Mouse (Mus musculus): ENCODE measurements around the gene Fnip1.
A peak's percentile ranks its signal among the peaks of the same experiment; 100 is the strongest.

DNA sequence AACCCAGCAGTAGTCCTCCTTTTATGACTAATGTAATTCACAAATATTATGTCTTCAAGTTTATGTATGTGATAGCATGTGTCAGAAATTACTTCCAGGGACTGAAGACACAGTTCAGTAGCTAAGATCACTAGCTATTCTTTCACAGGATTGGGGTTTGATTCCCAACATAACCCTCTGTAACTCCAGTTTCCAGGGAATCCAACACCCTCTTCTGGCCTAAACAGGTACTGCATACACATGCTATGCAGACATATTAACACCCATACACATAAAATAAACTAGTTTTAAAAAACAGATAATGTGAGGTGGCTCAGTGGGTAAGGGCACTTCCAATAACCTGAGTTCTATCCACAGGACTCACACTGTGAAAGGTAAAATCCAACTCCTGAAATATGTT lies 27.4 kb upstream of the Fnip1 start:
- peak; percentile 32; the same call in 1 of the 2 replicates for TF ChIP-seq CTCF (IDR thresholded peaks at IDR 0.05; ENCODE audit: low read depth)
- TF ChIP-seq EP300 (IDR thresholded peaks at IDR 0.05; ENCODE audit: low read depth), result no peak

Data from liver, embryonic 14.5 days (tissue).